Mouse (Mus musculus): Measurements from ENCODE around the gene Dlx6.

Dlx6 gene

DNA sequence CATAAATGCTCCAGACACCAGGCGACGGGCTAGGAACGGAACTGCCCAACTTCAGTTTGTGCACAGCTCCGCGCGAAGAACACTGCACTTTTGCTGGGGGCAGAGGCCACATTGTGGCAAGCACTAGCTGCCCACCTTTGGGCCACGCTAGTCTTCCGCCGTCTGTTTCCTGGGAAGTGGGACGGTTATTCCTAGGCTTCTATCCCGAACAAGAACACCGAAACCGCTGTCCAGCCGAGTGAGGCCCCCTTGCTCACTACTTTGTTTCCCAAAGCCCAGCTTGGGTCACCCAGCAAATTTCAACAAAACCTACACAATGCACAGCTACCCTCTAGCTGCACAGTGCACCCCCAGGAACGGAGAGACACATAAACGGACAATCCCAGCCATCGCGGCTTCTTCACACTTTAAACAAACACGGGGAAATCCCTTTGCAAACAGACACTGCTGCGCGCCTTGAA is 3.2 kb upstream of the Dlx6 start:
- DNase-seq (ENCODE audit: low spot score), result no peak

DNA sequence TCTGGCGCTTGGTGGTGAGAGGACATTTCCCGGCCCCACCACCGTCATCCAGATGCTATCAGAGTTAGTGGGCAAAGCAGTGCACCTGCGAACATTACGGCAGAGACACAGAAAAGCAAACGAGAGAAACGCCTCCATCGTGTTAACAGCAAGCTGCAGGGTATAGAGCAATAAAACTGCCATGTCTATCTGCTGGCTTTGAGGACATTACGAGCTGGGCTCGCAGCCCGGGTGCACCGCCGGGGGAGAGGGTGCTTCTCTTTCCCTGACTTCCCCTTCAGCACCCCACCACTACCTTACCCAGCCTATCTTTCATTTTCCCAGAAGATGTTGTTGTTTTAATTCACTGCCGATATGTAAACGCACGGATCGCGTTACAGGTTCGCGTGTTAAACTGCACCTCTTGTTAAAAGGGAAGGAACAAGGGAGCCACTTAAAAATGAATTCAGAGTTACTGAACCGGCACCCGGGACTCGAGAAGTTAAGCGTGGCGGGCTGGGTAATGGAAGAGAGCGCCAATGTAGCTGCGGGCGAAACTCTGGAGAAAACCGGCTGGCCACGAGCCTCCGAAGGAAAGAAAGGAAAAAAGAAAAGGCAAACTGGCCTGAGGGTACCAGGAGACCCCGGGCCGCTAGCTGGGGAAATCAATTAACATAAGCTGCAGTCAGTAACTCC is 2.6 kb upstream of the Dlx6 start:
- no peak for DNase-seq (ENCODE audit: low spot score)

GRCm38 (mm10) chr6:6861086-6861797 is 1.9 kb upstream of the Dlx6 start:
- no peak for DNase-seq (ENCODE audit: low spot score)

DNA sequence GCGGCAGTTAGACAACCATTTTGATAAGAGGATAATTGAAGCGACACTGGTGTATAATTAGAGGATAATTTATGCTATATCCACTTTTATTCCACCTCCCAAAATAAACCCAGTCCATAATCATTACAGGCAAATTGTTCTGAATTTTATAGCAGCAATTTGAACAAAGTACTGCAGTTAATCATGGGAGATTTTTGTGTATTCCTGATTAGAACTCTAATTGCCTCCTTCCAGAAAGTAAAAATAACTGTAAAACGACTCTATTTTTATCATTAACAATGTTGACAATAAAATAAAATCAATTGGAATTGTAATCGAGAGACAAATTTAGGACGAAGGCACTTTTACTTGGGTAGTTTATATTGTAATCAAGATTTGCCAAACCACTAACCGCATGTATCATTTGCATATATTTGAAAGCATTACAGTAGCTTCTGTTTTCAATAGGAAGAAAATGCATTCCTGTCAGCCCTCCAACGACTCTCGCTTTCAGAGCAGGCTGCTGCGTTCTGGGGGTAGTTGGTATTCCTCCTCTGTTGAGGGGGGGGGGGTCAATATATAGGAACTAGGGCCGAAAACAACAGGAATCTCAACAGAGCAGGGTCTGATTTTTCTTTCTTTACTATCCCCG is 1.2 kb upstream of the Dlx6 start:
- no peak for DNase-seq (ENCODE audit: low spot score)

DNA sequence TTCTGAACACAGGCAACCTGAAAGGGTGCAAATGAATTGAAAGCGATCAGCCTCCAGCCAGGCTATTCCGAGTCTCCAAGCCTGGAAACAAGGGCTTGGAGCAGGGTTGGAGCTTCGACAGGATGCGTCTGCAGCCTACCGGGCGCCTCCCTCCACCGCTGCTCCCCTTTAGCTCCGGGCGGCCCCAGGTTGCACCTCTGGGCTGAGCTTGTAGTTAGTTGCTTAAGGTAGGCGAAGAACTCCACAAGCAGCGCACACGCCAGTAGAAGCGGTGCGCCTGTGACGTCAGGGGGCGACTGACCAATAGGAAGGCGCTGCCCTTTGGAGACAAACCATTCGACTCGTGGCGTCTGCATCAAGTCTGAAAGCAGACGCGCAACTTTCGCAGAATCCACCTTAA is 523 bp upstream of the Dlx6 start:
- peak; percentile 68 for DNase-seq (ENCODE audit: low spot score)

DNA sequence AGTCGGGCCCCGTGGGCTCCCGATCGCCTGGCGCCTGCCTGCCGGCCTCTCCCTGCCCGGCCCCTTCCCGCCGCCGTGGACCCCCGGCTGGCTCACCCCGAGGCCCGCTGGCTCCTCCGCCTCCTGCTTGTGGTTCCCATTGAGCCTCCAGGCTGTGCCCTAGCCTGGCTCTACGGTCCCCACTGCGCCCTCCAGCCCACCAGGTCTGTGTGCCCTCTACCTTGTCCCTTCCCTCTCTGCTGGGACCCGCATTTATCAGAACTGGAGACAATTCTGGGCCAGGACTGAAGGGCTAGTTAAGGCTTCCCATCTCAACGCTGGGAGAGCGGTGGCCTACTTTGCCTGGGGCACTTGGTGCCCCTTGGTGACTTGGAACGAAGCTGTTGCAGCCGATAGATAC is 821 bp downstream of the Dlx6 start:
- no peak for DNase-seq (ENCODE audit: low spot score)

DNA sequence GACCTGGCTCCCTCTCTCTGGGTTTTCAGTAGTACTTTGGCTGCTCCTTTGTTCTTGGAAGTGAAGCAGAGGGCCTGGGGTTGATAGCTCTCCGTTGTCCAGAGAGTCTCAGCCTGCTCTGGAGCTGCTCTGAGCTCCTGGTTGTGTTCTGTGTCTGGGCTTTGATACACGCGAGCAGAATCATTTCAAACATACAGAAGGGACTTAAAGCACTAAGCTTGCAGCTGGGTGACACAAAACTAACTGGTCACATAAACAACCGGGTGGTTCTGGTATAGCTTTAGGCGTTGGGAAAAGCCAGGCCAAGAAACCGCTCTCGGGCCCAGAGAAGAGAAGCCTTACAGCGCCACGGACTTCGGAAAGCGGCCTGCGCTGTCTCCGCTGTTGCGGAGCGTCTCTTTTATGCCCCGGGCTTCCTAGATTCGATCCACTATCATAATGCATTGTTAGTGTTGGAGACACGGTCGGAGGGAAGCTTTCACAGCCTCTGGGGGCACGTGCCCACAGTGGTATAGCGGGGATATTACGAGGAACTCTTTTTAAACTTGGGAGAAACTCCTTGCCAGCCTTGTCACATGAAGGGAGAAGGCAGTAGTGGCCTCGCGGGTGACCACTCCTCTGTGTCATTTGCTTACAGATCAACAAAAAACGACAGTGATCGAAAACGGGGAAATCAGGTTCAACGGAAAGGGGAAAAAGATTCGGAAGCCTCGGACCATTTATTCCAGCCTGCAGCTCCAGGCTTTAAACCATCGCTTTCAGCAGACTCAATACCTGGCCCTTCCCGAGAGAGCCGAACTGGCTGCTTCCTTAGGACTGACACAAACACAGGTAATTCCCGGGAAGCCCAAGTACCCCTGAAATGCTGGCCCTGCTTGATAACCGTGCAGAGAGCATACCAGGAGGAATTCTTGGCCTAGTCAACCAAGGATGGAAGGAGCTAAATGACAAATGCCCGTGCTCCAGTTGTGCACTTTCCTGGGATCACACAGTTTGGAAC is 1.6 kb downstream of the Dlx6 start:
- DNase-seq (ENCODE audit: low spot score), result no peak

GRCm38 (mm10) chr6:6867031-6867430 is 3.9 kb downstream of the Dlx6 start:
- DNase-seq (ENCODE audit: low spot score), result no peak

DNA sequence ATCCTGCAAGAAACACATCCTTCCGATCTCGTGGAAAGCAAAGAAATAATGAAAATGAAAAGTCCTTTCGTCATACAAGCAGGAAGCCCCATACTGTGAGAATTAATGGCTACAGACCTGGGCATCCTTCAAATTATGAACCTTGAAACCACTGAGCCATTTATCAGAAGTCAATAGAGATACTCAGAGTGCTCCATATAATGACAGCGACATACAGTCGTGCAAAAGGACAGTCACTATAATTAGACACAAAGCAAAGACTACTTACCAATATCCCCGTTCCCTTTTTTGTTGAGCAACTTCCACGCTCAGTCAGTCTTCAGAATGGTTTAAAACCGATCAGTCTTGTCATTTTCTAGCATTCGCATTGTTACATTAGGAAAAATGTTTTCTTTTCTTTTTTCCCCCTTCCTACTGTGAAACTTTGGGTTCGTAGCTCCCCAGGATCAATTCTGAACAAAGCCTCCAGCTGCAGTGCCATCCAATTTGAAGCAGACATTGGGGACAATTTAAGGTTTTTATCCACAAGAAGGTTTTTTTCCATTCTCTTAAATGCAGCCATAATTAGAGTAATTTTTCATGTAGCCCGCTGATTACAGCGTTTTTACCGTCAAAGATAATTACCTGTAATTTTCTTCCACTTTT is 6.0 kb downstream of the Dlx6 start:
- no peak for DNase-seq (ENCODE audit: low spot score)

GRCm38 (mm10) chr6:6869961-6870800 is 7.0 kb downstream of the Dlx6 start:
- DNase-seq (ENCODE audit: low spot score), result no peak

- DNase-seq (ENCODE audit: low spot score), result no peak
These were observed 7.8 kb downstream of the Dlx6 start for GRCm38 (mm10) chr6:6870876-6871420.

DNA sequence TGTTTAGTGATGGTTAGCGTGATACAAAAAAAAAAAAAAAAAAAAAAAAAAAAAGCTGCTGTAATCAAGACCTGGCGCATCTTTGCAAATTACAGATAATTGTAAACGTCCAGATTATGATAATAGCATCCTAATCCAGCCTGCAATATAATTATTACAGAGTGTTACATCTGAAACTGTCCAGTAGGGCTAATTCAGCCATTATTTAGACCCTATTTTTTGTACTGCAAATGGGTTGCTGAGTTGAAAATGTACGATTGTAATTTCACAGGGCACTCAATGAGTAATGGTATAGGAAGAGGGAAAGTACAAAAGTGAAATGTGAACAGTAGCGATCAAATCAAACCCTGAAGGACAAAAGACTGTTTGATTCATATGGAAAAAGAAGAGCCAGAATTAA is 8.6 kb downstream of the Dlx6 start:
- DNase-seq (ENCODE audit: low spot score), result no peak

- DNase-seq (ENCODE audit: low spot score), result no peak
These were observed 9.7 kb downstream of the Dlx6 start for GRCm38 (mm10) chr6:6872873-6873272.

DNA sequence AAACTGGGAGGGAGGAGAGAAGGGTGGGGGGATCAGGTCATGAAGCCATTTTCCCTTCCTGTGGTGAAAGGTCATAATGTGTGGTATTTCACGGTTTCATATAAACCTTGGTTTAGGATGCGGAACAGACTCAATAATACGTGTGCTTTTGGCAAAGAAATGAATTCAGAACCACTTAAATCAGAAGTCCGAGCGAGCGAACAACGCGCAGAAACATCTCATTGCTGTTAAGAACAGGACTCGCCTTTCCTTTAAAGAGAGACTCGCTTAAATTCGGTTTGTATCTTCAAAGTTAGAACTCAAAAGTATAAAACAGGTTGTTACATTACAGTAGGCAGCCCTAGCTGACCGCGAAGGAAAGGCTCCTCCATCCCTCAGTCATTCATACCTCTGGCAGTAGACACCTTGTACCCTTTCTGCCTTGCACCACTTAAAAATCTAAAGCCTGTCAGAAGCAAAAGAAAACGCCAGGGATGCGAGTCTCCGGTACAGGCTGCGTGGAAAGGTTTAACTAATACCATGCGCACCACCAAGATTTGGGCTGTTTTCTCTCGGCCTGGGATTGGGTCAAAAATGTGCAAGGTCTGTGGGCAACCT is 10.4 kb downstream of the Dlx6 start:
- no peak for DNase-seq (ENCODE audit: low spot score)

- DNase-seq (ENCODE audit: low spot score), result no peak
These were observed 11.1 kb downstream of the Dlx6 start for GRCm38 (mm10) chr6:6874073-6874771.

- no peak for DNase-seq (ENCODE audit: low spot score)
These were observed 12.0 kb downstream of the Dlx6 start for GRCm38 (mm10) chr6:6875136-6875535.

DNA sequence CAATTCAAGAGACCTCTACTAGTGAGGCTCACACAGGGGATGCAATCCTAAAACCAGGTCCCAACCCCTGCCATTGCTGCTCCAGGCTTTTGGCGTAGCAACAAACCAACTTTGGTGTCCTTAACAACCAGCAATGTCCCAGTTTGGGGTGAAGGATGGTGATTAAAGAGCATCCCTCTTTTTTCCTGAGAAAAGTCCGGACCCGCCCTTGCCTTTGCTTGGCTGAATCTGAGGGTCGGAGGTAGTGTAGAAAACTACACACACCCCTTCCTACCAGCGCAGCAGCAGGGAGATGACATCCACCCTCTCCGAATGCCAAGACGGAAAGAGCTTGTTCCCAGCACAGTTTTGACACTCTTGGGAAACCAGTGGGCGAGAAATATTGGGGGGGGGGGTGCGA is 12.5 kb downstream of the Dlx6 start:
- DNase-seq (ENCODE audit: low spot score), result no peak

DNA sequence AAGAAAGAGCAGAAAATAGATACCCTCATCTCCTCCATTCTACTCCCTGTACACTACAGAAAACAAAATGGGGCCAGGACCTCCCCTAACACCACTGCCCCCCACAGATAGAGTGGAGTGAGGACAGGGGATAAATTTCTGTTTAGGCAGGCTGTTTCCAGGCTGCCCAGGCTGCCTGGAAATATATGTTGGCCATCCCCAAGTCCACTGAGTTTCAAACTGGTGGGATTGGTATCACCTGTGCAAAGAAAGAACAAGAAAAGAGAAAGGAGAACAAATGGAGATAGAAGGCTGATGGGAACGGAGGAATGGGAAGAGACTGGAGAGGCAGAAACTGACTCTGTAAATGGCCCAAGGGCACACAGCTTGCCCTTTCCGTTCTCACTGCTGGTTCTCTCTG is 13.1 kb downstream of the Dlx6 start:
- no peak for DNase-seq (ENCODE audit: low spot score)

GRCm38 (mm10) chr6:6876731-6877130 is 13.6 kb downstream of the Dlx6 start:
- DNase-seq (ENCODE audit: low spot score), result no peak
